Mouse (Mus musculus) c-Kit-positive CD71-negative TER-119-negative erythroid progenitor cells, embryonic 14.5 days (primary cell): ENCODE results near the gene Osm.

Experiments
- DNase-seq: peaks from one replicate; pipeline ENCODE4 v3.0.0-alpha.2; 2013; ENCODE audit warnings: low read depth

Osm gene

GRCm38 (mm10) chr11:4235665-4236545 is at the start of gene Osm:
Osm (plus strand) TSS chr11:4236420.
- no peak for DNase-seq

GRCm38 (mm10) chr11:4186486-4187317 is 49.5 kb upstream of the Osm start, which contains the start of gene Tbc1d10a:
Tbc1d10a (plus strand) TSS chr11:4186789.
- peak; percentile 93 for DNase-seq

GRCm38 (mm10) chr11:4187318-4187700 is 48.9 kb upstream of the Osm start:
- no peak for DNase-seq

- no peak for DNase-seq
Measured at GRCm38 (mm10) chr11:4189182-4189581, 47.0 kb upstream of the Osm start.

GRCm38 (mm10) chr11:4190677-4191076 is 45.5 kb upstream of the Osm start:
- DNase-seq: no peak

- DNase-seq: no peak
Measured at GRCm38 (mm10) chr11:4192757-4193156, 43.5 kb upstream of the Osm start.

- no peak for DNase-seq
Measured at GRCm38 (mm10) chr11:4193420-4193819, 42.8 kb upstream of the Osm start.

GRCm38 (mm10) chr11:4195597-4196031 is 40.6 kb upstream of the Osm start:
- peak; percentile 39 for DNase-seq

- DNase-seq: no peak
Measured at GRCm38 (mm10) chr11:4196636-4197035, 39.6 kb upstream of the Osm start.

GRCm38 (mm10) chr11:4197691-4198090 is 38.5 kb upstream of the Osm start:
- no peak for DNase-seq

- DNase-seq: no peak
Measured at GRCm38 (mm10) chr11:4201981-4202700, 34.1 kb upstream of the Osm start.

GRCm38 (mm10) chr11:4202995-4203704 is 33.1 kb upstream of the Osm start:
- no peak for DNase-seq

GRCm38 (mm10) chr11:4203705-4204074 is 32.5 kb upstream of the Osm start:
- DNase-seq: no peak

- no peak for DNase-seq
Measured at GRCm38 (mm10) chr11:4205097-4205655, 31.0 kb upstream of the Osm start.

GRCm38 (mm10) chr11:4205951-4206350 is 30.3 kb upstream of the Osm start:
- DNase-seq: no peak

GRCm38 (mm10) chr11:4206563-4206962 is 29.7 kb upstream of the Osm start:
- no peak for DNase-seq

- no peak for DNase-seq
Measured at GRCm38 (mm10) chr11:4207655-4208054, 28.6 kb upstream of the Osm start.

- no peak for DNase-seq
Measured at GRCm38 (mm10) chr11:4209556-4209955, 26.7 kb upstream of the Osm start.

- no peak for DNase-seq
Measured at GRCm38 (mm10) chr11:4210786-4211185, 25.4 kb upstream of the Osm start.

- DNase-seq: no peak
Measured at GRCm38 (mm10) chr11:4213107-4213506, 23.1 kb upstream of the Osm start.

GRCm38 (mm10) chr11:4214572-4214971 is 21.6 kb upstream of the Osm start:
- DNase-seq: no peak
